Mouse (Mus musculus): ENCODE data around the gene Ncs1. TPM values are rescaled to one million over a fixed set of nuclear protein-coding genes. Genes with fewer than 3 reads are reported as not detected.
A peak's percentile ranks its signal among the peaks of the same experiment; 100 is the strongest.

Gene Ncs1
- polyA plus RNA-seq, 1 experiment from 2014 or later, result 95.5 TPM

DNA sequence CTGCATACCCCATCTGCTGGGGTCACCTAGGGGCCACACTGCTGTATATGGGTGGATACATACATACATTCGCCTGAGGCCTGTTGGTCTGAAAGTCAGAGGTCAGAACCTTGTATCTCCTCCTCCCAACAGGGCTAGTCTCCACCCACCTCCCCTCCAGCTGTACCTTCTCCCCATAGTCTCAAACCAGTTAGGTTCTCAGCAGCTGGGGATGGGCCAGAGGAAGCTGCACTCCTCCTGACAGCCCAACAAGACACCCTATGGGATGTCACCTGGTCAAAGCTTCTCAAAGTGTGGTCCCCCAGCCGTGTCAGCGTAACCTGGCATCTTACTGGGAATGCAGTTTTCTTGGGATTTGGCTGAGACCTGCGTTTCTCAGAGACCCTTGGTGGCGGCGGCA, 50.8 kb downstream of the Ncs1 start:
- Histone ChIP-seq H3K4me1 (ENCODE audit: control insufficient read depth, insufficient read depth, low read length) (0 out of 2 replicates have a peak, but pooled peaks cover 3% of the 10 kb centered on the region), H3K27me3 (ENCODE audit: control insufficient read depth, insufficient read depth, low read length) (no peaks in the 10 kb centered on the region), H3K9me3 (ENCODE audit: control insufficient read depth, low read length) (no peaks in the 10 kb centered on the region), H3K4me3 (ENCODE audit: low read depth, low read length) (no peak overlapping the region), H3K9ac (ENCODE audit: low read length) (no peak overlapping the region), H3K4me2 (ENCODE audit: low read depth) (no peak overlapping the region), H3K36me3 (ENCODE audit: control insufficient read depth, insufficient read depth, low read length) (peaks cover 4% of the 10 kb centered on the region; the same call in 1 of the 2 replicates), H3K27ac (ENCODE audit: low read depth, low read length) (no peak overlapping the region)
- ATAC-seq (ENCODE audit: insufficient read depth, low FRiP score, low TSS enrichment) (no peak), DNase-seq (ENCODE audit: low spot score) (no peak)
- WGBS, result 85% methylated on average over 6 of the region's 6 CpGs

- no peak overlapping the region for H3K27ac ChIP-seq (ENCODE audit: low read depth, low read length)
- 3% methylated on average over 17 of the region's 17 CpGs for WGBS
- H3K4me1 ChIP-seq (ENCODE audit: control insufficient read depth, insufficient read depth, low read length), result 0 out of 2 replicates have a peak, but pooled peaks cover 3% of the 10 kb centered on the region
- peak overlapping the region; percentile 40 for H3K4me3 ChIP-seq (ENCODE audit: low read depth, low read length)
- peak; percentile 69 for DNase-seq (ENCODE audit: low spot score)
- no peaks in the 10 kb centered on the region for H3K27me3 ChIP-seq (ENCODE audit: control insufficient read depth, insufficient read depth, low read length)
- H3K9me3 ChIP-seq (ENCODE audit: control insufficient read depth, low read length), result no peaks in the 10 kb centered on the region
- H3K4me2 ChIP-seq (ENCODE audit: low read depth), result peak overlapping the region; percentile 47
- peak overlapping the region; percentile 45 for H3K9ac ChIP-seq (ENCODE audit: low read length)
- 0 out of 2 replicates have a peak, but pooled peaks cover 2% of the 10 kb centered on the region for H3K36me3 ChIP-seq (ENCODE audit: control insufficient read depth, insufficient read depth, low read length)
- ATAC-seq (ENCODE audit: insufficient read depth, low FRiP score, low TSS enrichment), result peak; percentile 84
These were observed 52.1 kb downstream of the Ncs1 start for GRCm38 (mm10) chr2:31297602-31298268.

GRCm38 (mm10) chr2:31298814-31299213, 53.2 kb downstream of the Ncs1 start:
- DNase-seq (ENCODE audit: low spot score) (no peak), ATAC-seq (ENCODE audit: insufficient read depth, low FRiP score, low TSS enrichment) (no peak)
- Histone ChIP-seq H3K9me3 (ENCODE audit: control insufficient read depth, low read length) (no peaks in the 10 kb centered on the region), H3K27me3 (ENCODE audit: control insufficient read depth, insufficient read depth, low read length) (no peaks in the 10 kb centered on the region), H3K4me2 (ENCODE audit: low read depth) (peak overlapping the region; percentile 47), H3K9ac (ENCODE audit: low read length) (no peak overlapping the region), H3K4me3 (ENCODE audit: low read depth, low read length) (no peak overlapping the region), H3K4me1 (ENCODE audit: control insufficient read depth, insufficient read depth, low read length) (0 out of 2 replicates have a peak, but pooled peaks cover 3% of the 10 kb centered on the region), H3K36me3 (ENCODE audit: control insufficient read depth, insufficient read depth, low read length) (no peaks in the 10 kb centered on the region), H3K27ac (ENCODE audit: low read depth, low read length) (no peak overlapping the region)
- WGBS, result 48% methylated on average over 4 of the region's 4 CpGs

GRCm38 (mm10) chr2:31299266-31299665, 53.6 kb downstream of the Ncs1 start:
- Histone ChIP-seq H3K36me3 (ENCODE audit: control insufficient read depth, insufficient read depth, low read length) (no peaks in the 10 kb centered on the region), H3K9ac (ENCODE audit: low read length) (no peak overlapping the region; the same call in 1 of the 2 replicates), H3K27ac (ENCODE audit: low read depth, low read length) (no peak overlapping the region), H3K4me3 (ENCODE audit: low read depth, low read length) (no peak overlapping the region), H3K4me2 (ENCODE audit: low read depth) (no peak overlapping the region), H3K9me3 (ENCODE audit: control insufficient read depth, low read length) (no peaks in the 10 kb centered on the region), H3K27me3 (ENCODE audit: control insufficient read depth, insufficient read depth, low read length) (no peaks in the 10 kb centered on the region), H3K4me1 (ENCODE audit: control insufficient read depth, insufficient read depth, low read length) (0 out of 2 replicates have a peak, but pooled peaks cover 3% of the 10 kb centered on the region)
- WGBS, result 30% methylated on average over 4 of the region's 4 CpGs
- no peak for ATAC-seq (ENCODE audit: insufficient read depth, low FRiP score, low TSS enrichment)
- DNase-seq (ENCODE audit: low spot score), result peak; percentile 50

DNA sequence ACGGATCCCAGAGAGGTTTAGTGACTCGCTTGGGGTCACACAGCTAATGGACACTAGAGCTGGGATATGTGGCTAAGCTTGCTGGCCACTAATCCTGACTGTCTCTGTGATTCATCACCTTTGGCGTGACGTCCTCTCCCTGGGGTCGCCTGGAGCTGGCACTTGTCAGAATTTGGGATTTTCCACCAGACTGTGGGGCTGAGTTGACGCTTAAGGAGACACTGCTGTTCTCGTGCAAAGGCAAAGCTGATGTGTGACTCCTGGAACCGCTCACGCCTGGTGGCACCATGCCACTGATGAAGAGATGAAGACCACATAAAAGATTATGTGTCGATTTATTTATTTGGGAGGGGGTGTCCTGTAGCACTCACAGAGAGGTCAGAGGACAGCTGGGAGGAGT, 54.4 kb downstream of the Ncs1 start:
- H3K27me3 ChIP-seq (ENCODE audit: control insufficient read depth, insufficient read depth, low read length), result no peaks in the 10 kb centered on the region
- H3K9me3 ChIP-seq (ENCODE audit: control insufficient read depth, low read length), result no peaks in the 10 kb centered on the region
- H3K36me3 ChIP-seq (ENCODE audit: control insufficient read depth, insufficient read depth, low read length), result no peaks in the 10 kb centered on the region
- H3K4me2 ChIP-seq (ENCODE audit: low read depth), result no peak overlapping the region
- no peak overlapping the region for H3K9ac ChIP-seq (ENCODE audit: low read length)
- DNase-seq (ENCODE audit: low spot score), result no peak
- WGBS, result 78% methylated on average over 10 of the region's 10 CpGs
- 0 out of 2 replicates have a peak, but pooled peaks cover 3% of the 10 kb centered on the region for H3K4me1 ChIP-seq (ENCODE audit: control insufficient read depth, insufficient read depth, low read length)
- ATAC-seq (ENCODE audit: insufficient read depth, low FRiP score, low TSS enrichment), result no peak
- no peak overlapping the region for H3K4me3 ChIP-seq (ENCODE audit: low read depth, low read length)
- no peak overlapping the region for H3K27ac ChIP-seq (ENCODE audit: low read depth, low read length)

GRCm38 (mm10) chr2:31303177-31303576, 57.6 kb downstream of the Ncs1 start:
- Histone ChIP-seq H3K36me3 (ENCODE audit: control insufficient read depth, insufficient read depth, low read length) (no peaks in the 10 kb centered on the region), H3K27me3 (ENCODE audit: control insufficient read depth, insufficient read depth, low read length) (no peaks in the 10 kb centered on the region), H3K9ac (ENCODE audit: low read length) (no peak overlapping the region), H3K27ac (ENCODE audit: low read depth, low read length) (no peak overlapping the region), H3K4me2 (ENCODE audit: low read depth) (no peak overlapping the region), H3K4me1 (ENCODE audit: control insufficient read depth, insufficient read depth, low read length) (0 out of 2 replicates have a peak, but pooled peaks cover 3% of the 10 kb centered on the region), H3K9me3 (ENCODE audit: control insufficient read depth, low read length) (no peaks in the 10 kb centered on the region), H3K4me3 (ENCODE audit: low read depth, low read length) (no peak overlapping the region)
- no peak for DNase-seq (ENCODE audit: low spot score)
- ATAC-seq (ENCODE audit: insufficient read depth, low FRiP score, low TSS enrichment), result no peak
- 80% methylated on average over 9 of the region's 9 CpGs for WGBS

DNA sequence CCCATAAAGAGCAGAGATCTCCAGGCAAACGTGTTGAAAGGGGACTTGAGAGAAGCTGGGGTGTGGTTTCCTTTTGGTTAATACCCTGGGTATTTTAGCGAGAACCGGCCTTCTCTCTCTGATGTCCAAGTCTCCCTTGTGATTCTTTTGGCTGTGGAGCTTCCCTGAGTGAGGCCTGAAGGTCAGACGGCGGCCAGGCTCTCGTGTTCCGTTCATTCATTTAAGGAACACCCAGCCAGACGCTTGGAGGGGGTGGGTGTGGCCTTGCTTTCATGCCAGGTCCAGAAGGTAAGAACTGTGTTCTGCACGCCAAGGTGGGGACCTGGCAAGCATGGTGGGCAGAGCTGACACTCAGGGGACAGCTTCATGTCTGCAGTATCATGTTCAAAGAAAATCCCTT, 58.6 kb downstream of the Ncs1 start:
- H3K9me3 ChIP-seq (ENCODE audit: control insufficient read depth, low read length), result no peaks in the 10 kb centered on the region
- no peak overlapping the region for H3K4me3 ChIP-seq (ENCODE audit: low read depth, low read length)
- H3K4me2 ChIP-seq (ENCODE audit: low read depth), result no peak overlapping the region
- no peak overlapping the region for H3K27ac ChIP-seq (ENCODE audit: low read depth, low read length)
- ATAC-seq (ENCODE audit: insufficient read depth, low FRiP score, low TSS enrichment), result no peak
- no peaks in the 10 kb centered on the region for H3K4me1 ChIP-seq (ENCODE audit: control insufficient read depth, insufficient read depth, low read length)
- no peak overlapping the region for H3K9ac ChIP-seq (ENCODE audit: low read length)
- no peak for DNase-seq (ENCODE audit: low spot score)
- no peaks in the 10 kb centered on the region for H3K27me3 ChIP-seq (ENCODE audit: control insufficient read depth, insufficient read depth, low read length)
- H3K36me3 ChIP-seq (ENCODE audit: control insufficient read depth, insufficient read depth, low read length), result no peaks in the 10 kb centered on the region
- 76% methylated on average over 9 of the region's 9 CpGs for WGBS

DNA sequence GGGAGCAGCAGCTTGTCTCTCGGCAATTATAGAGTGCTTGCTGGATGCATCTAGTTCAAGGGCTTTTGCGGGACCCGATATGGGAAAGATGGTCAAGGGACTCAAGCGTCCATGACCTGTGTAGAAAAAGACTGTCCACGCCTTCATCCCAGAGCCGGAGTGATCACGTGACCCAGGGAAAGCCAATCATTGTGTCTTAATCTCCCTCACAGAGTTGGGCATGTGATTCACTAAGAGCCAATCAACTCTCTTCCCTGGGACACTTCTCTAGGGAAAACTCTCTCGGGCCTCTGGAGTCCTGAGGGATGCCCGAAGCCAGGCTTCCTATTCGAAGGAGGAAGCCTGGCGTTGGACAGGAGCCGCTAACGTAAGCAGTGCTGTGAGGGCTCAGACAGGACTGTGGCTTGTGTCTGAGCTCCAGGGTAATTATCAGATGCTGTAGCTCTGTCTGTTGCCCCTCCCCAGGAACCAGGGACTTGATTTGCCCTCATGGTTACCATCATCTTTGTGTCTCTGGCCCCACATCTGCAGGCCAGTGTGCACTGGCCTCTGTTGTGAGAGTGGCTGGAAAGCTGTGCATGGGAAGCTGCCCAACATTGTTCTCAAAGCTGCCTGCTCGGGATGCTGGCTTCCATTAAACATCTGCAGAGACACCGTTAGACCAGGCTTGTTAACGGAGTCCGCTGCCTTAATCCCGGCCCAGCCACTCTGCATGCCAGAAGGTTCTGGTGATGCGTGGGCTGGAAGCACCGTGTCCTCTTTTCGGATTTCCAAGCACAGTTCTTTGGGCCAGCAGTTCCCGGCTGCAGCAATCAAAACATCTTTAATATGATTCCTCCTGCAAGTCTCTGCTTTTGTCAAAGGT, 59.4 kb downstream of the Ncs1 start:
- 79% methylated on average over 22 of the region's 22 CpGs for WGBS

More for the DNA sequence above, 59.4 kb downstream of the Ncs1 start:
- Histone ChIP-seq H3K9me3 (ENCODE audit: control insufficient read depth, low read length) (no peaks in the 10 kb centered on the region), H3K4me3 (ENCODE audit: low read depth, low read length) (no peak overlapping the region), H3K27me3 (ENCODE audit: control insufficient read depth, insufficient read depth, low read length) (no peaks in the 10 kb centered on the region), H3K4me2 (ENCODE audit: low read depth) (no peak overlapping the region), H3K27ac (ENCODE audit: low read depth, low read length) (no peak overlapping the region), H3K36me3 (ENCODE audit: control insufficient read depth, insufficient read depth, low read length) (no peaks in the 10 kb centered on the region), H3K9ac (ENCODE audit: low read length) (no peak overlapping the region), H3K4me1 (ENCODE audit: control insufficient read depth, insufficient read depth, low read length) (no peaks in the 10 kb centered on the region)
- ATAC-seq (ENCODE audit: insufficient read depth, low FRiP score, low TSS enrichment) (no peak), DNase-seq (ENCODE audit: low spot score) (no peak)
